Mouse (Mus musculus) erythroblast, embryonic 14.5 days (primary cell): ENCODE data around the gene Nudt16l1.

Experiments
- GATA1 ChIP-seq: IDR thresholded peaks from 2 replicates; pipeline ENCODE4 v1.6.1; 2012; ENCODE audit warnings: low read length, inconsistent platforms, mixed read lengths
- TAL1 ChIP-seq: IDR thresholded peaks from 3 replicates; pipeline ENCODE4 v1.6.1; 2012; ENCODE audit warnings: low read length, inconsistent platforms, mixed read lengths

GRCm38 (mm10) chr16:4947378-4947777 lies 8.8 kb downstream of the Nudt16l1 start:
- TF ChIP-seq GATA1: no peak
- TF ChIP-seq TAL1: no peak
